Mouse (Mus musculus) embryo, embryonic 11 days (tissue): Measurements from ENCODE around the gene Ntm.

ENCODE experiments used
- DNase-seq: peaks from one replicate; pipeline ENCODE4 v3.0.0-alpha.2; 2015

The Ntm gene

DNA sequence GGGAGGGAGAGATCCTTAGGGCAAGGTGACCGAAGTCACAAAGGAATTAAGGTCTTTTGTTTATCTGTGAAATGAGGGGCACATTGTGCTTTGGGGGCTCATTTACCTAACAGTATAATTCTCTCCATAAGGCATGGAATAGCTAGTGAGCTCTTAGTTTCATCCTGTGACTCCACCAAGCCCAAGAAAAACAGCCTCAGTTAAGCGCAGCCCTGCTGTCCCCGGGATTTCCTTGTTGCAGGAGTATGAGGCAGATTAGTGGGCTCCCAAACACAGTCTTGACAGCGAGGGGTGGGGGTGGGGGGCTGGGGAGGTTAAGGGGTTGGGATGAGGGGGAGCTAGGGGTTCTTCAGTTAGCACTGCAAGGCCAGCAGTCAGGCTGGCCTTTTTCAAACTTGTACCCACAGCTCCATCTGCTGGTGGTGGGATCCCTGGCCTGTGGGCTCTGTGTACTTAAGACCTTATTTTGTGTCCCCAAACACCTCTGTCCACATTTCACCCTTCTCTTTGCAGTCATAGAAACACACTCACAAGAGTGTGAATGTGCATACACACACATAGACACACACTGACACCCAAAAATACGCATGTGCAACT lies 504.9 kb downstream of the Ntm start:
- DNase-seq = peak; percentile 86

DNA sequence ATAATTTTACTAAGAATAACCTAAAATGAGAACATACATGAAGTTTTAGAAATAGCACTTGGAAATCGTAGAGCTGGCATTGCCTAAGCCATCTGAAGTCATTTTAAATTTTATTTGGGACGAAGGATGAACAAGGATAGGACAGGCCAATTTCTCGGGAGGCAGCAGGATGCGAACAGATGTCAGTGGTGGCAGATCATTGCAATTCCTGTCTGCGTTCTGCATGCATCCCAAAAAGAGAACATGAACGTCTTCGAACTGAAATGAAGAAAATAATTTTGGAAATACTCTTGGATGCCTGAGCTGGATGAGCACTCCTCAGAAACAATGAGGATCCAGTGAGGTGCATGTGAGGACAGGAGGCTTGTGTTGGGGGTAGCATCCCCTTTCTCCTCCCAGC lies 506.9 kb downstream of the Ntm start:
- no peak for DNase-seq

DNA sequence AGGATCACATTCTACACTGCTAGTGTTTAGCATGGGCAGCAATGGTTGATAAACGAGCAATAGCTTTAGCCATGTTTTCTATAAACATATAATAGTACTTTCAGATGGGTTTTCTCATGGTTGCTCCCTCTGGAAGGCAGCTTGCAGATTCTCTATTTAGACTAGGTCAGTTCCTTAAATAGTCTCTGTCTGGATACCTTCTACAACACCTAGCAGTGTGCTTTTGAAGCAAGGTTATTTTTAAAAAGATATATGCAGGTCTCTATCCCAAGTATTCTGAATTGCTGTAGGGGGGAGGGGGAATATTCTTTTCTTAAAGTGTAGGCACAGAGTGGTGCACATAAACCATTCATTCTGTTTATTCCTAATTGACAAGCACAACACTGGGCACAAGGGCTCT lies 511.7 kb downstream of the Ntm start:
- DNase-seq = no peak

DNA sequence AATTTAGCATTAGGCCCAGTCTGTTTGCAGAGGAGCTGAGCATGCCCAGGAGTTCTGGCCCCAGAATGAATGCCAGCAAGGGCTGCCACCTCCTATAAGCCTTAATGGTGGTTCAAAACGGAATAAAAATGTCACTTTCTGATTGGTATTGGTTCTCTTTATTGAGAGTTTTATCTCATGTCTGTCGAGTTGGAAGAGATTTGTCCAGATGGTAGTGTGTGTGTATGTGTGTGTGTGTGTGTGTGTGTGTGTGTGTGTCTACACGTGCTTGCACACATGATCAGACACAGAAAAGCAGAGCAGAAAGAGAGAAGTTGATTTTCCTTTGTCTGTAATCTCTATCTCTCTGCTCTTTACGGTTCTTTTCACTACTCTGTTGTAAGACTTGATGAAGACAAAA lies 518.9 kb downstream of the Ntm start:
- no peak for DNase-seq

DNA sequence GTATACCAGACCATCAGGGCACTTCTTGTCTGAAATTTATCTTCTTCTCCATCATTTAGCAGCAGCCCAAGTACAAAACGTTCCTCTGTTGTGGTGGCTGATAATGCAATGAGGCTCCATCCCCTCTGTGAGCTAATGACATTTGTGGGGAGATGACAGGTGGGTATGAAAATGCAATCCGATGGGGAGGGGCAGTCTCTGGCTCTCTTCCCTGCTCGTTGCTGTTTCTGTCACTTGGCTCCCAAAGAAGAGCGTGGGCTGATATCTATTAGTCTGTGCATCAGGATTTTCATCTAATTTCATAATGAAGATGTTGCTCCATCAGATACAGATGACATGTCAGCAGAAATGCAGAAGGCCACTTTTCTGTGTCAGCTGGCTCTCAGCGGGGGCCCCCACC lies 523.5 kb downstream of the Ntm start:
- DNase-seq = no peak

DNA sequence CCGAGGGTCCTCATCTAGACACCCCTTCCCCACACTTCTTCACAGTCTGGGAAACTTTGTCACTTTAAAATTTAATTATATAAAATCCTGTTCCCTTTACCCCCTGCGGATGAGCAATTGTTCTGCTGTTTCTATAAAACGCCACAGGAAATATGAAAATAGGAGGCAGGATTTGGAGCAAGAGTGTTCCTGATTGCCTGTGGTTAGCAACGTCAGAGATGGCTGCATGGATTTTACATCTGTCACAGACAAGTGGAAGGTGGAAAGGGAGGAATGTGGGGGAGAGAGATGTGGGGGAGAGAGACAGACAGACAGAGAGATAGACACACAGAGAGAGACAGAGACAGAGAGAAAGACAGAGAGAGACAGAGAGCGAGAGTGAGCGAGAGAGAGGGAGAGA lies 528.3 kb downstream of the Ntm start:
- no peak for DNase-seq

DNA sequence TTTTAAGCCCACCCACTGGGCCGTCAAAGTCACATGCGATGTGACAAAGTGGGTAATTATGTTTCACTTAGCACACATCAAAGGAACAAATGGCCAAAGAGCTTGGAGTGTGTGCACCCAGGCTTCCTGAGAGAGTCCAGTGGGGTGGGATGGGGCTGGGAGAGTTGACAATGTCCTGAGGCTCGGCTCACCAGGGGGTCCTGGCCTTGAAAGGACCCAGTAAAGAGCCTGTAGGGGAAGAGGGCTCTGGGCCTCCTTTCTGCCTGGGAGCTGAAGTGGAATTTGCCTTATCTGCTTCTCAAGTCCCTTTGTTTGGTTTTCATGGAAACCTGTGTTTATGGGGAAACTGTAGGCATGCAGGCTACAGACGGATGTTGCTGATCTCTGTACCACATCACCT lies 529.0 kb downstream of the Ntm start:
- DNase-seq = peak; percentile 65

- no peak for DNase-seq
These were observed 529.8 kb downstream of the Ntm start for GRCm38 (mm10) chr9:29433156-29433555.

GRCm38 (mm10) chr9:29431590-29431989 lies 531.4 kb downstream of the Ntm start:
- no peak for DNase-seq

- no peak for DNase-seq
These were observed 532.8 kb downstream of the Ntm start for GRCm38 (mm10) chr9:29430189-29430588.

GRCm38 (mm10) chr9:29428322-29428721 lies 534.6 kb downstream of the Ntm start:
- peak; percentile 76 for DNase-seq

- no peak for DNase-seq
These were observed 536.7 kb downstream of the Ntm start for GRCm38 (mm10) chr9:29426261-29426660.

GRCm38 (mm10) chr9:29415578-29415977 lies 547.4 kb downstream of the Ntm start:
- DNase-seq = no peak

DNA sequence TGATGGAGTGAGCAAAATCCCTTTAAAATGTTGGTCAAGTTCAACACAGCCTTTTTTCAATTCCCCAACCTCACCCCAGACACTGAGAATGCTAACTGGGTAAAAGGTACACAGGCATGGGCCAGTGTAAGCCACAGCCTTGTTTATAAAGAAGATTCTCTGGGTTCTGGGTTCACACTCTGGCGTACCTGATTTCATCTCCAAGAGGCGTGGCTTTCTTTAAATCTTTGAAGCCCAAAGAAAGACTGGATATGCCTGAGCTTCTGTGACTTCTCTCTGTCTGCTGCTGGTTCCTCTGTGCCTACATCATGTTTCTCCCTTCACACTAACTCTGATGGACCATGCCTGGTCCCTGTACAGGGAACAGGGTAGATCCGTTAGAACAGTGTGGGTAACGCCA lies 549.8 kb downstream of the Ntm start:
- DNase-seq = no peak

DNA sequence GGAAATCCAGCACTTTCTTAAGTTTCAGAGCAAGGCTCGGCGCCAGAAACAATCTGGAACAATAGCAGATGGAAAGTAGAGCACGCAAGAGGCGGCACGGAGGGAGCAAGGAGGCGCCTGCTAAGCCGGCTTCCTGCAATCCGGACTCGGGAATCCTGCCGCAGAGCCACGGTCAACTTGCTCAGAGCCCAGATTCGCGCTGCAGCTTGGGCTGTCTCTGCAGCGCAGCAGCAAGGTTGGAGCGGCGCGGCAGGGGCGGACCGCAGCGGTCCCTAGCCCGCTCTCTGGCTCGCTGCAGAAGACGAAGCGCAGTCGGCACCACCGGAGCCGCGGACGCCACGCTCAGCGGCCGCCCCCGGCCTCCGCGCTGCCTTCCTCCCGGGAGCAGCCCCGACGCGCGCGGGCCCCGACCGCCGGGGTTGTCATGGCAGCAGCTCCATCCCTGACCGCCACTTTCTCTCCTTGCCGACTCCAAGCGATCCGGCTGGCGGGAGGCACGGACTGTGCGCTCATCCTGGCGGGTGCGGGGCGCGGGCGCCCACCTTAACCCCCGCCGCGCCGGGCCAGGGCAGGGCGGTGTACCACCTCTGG lies 550.7 kb downstream of the Ntm start:
- DNase-seq = peak; percentile 79

DNA sequence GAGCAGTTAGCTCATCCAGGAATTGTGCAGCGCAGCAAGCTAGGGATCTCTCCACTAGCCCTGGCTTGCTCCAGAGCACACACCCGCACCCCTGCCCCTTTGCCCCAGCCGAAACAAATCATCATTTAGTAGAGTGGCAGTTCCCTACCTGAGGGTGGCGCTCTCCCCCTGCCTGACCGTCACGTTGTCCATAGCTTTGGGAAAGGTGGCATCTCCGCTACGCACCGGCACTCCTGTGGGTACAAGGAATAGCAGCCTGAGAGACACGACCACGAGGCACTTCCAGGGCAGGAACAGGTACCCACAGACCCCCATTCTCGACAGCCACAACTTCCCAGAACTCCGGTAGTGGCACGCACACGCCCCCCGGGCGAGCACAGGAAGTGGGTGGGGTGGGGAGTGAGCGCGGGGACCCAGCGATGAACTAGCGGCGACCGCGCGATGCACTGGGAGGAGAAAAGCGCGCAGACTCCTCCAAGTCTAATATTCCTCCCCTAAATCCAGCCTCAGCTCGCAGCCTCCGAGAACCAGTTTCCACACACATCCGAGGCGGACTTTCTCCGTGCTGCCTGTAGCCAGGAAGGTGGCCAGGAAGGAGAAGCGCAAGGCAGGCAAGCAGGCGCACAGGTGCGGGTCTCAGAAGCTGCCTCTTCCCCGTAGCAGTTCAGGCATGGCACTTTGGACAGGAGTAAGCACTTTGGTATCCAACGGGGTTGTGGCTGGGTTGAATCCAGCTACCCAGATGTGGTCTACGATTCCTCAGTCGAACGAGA lies 551.3 kb downstream of the Ntm start:
- peak; percentile 74 for DNase-seq

- DNase-seq = no peak
These were observed 552.1 kb downstream of the Ntm start for GRCm38 (mm10) chr9:29410728-29411407.

GRCm38 (mm10) chr9:29410284-29410683 lies 552.7 kb downstream of the Ntm start:
- no peak for DNase-seq

- peak; percentile 51 for DNase-seq
These were observed 553.6 kb downstream of the Ntm start for GRCm38 (mm10) chr9:29409216-29409907.

- peak; percentile 25 for DNase-seq
These were observed 555.0 kb downstream of the Ntm start for GRCm38 (mm10) chr9:29407954-29408353.

- no peak for DNase-seq
These were observed 556.0 kb downstream of the Ntm start for GRCm38 (mm10) chr9:29406973-29407372.

DNA sequence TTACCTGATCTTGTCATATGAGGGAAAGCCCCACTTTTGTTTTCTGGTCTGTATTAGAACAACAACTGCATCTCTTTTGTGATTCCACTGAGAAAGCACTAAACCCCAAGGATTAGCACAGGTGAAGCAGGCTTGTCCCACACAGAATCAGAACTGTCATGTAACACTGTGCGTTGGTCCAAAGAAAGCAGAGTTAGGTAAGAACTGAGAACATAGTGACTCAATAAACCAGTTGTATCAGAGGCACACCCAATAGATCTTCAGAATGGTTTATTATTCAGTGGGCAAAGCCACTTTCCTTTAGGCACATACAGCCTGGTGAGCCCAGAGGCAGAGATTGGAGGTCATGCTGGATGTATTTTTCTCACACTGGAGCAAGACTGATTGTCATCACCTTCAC lies 556.9 kb downstream of the Ntm start:
- DNase-seq = no peak

GRCm38 (mm10) chr9:29400151-29400550 lies 562.8 kb downstream of the Ntm start:
- no peak for DNase-seq
